In genomic region chr7:139249406-139250210, GRCm38 (mm10) we compare ENCODE assay signal across 8 mouse cellular contexts. TPM values are rescaled to one million over a fixed set of nuclear protein-coding genes. Genes with fewer than 3 reads are reported as not detected.
DNase-seq lines count a peak whose midpoint lies in the region; ATAC-seq lines count a peak whose summit lies in the region.

No protein-coding gene starts in this region.

- H3K4me1 ChIP-seq in liver, embryonic 12.5 days, result peaks cover 72% of the 10 kb centered on the region

- WGBS in liver, embryonic 12.5 days (ENCODE audit: insufficient replicate concordance), result 29% methylated on average over 7 of the region's 7 CpGs

- peak overlapping the region; percentile 82 for H3K4me2 ChIP-seq in liver, embryonic 12.5 days

- no peaks in the 10 kb centered on the region for H3K9me3 ChIP-seq in liver, embryonic 12.5 days (replicated peaks)

- H3K4me3 ChIP-seq in liver, embryonic 12.5 days, result peak overlapping the region; percentile 64; the same call in 1 of the 2 replicates

- peaks cover 50% of the 10 kb centered on the region for H3K27me3 ChIP-seq in liver, embryonic 12.5 days (replicated peaks)

- peak; percentile 53 for DNase-seq in cerebellum, adult 9-10 months
- DNase-seq in cerebellum, adult 11-12 months, result no peak
- DNase-seq in retina, postnatal 1 day, result peak; percentile 33
- DNase-seq in retina, embryonic 14.5 days (ENCODE audit: low spot score), result no peak
- peak; percentile 47 for DNase-seq in yolk sac, embryonic 10.5 days (ENCODE audit: low spot score)
- no peak for DNase-seq in thymus, adult 18-20 months
- no peak for DNase-seq in left cerebral cortex, adult 8-10 months (ENCODE audit: low spot score in 2 of 2)

- peak; percentile 43 for ATAC-seq in liver, embryonic 12.5 days

- peaks cover under 1% of the 10 kb centered on the region; the same call in 1 of the 2 replicates for H3K36me3 ChIP-seq in liver, embryonic 12.5 days

- no peak overlapping the region for H3K9ac ChIP-seq in liver, embryonic 12.5 days

- no peak overlapping the region for H3K27ac ChIP-seq in liver, embryonic 12.5 days

RNA-seq across cellular contexts. Expression of gene Pwwp2b, which starts 1.3 kb away (rescaled TPM):
- 2.3 and 2.7 TPM in 2 replicates for polyA plus RNA-seq in liver, embryonic 12.5 days (2016; fragmentation: Nextera tagmentation; extraction: Ambion mirVana)
- total RNA-seq in left cerebral cortex, adult 8-10 months (2022), result 10 to 100 TPM; 16.8 to 18.3 (median 17.7) TPM

RNA-seq across cellular contexts. Expression of gene Stk32c, which starts 36.5 kb away (rescaled TPM):
- not detected in 2 replicates for polyA plus RNA-seq in liver, embryonic 12.5 days (2016; fragmentation: Nextera tagmentation; extraction: Ambion mirVana)
- 100 to 1,000 TPM; 175 to 186 (median 183) TPM for total RNA-seq in left cerebral cortex, adult 8-10 months (2022)

RNA-seq across cellular contexts. Expression of gene Lrrc27, which starts 36.8 kb away (rescaled TPM):
- 0.52 and 0.80 TPM in 2 replicates for polyA plus RNA-seq in liver, embryonic 12.5 days (2016; fragmentation: Nextera tagmentation; extraction: Ambion mirVana)
- 10 to 100 TPM in 1 of 4 experiments, 1 to 10 TPM in 3; 7.4 to 13.7 (median 8.4) TPM for total RNA-seq in left cerebral cortex, adult 8-10 months (2022)

Comparison
In these comparisons a context has a peak if more than half of its experiments do, and no peak if none do; other contexts are left out.
1. DNase-seq: peak in cerebellum, adult 9-10 months (single experiment), retina, postnatal 1 day (single experiment) and yolk sac, embryonic 10.5 days (single experiment); none in cerebellum, adult 11-12 months (single experiment), retina, embryonic 14.5 days (single experiment), thymus, adult 18-20 months (0 of 2) and left cerebral cortex, adult 8-10 months (0 of 2).